Mouse (Mus musculus) heart, postnatal 25 days (tissue): Measurements from ENCODE around the gene Acr. TPM values are rescaled to one million over a fixed set of nuclear protein-coding genes. Genes with fewer than 3 reads are reported as not detected.

Source experiments
- DNase-seq: peaks from one replicate; pipeline ENCODE4 v3.0.0; 2022; ENCODE audit warnings: low spot score
- intact Hi-C: fragments of 180-260 bp; cut with DNase I; formaldehyde crosslinking; loops from one replicate; pipeline ENCODE4 v1.15.1; 2025
- total RNA-seq, 2 experiments: library from RNA; stranded (reverse); gene quantifications; 2 replicates each; pipeline ENCODE4 v1.2.3; 2021

Gene Acr
- total RNA-seq, 2 experiments from 2014 or later: 0.36 TPM; not detected in 1

GRCm38 (mm10) chr15:89544171-89544570, 24.0 kb upstream of the Acr start:
- no peak for DNase-seq
- intact Hi-C loops: no loop called here

GRCm38 (mm10) chr15:89547321-89547720, 20.8 kb upstream of the Acr start:
- intact Hi-C loops: no loop called here
- DNase-seq: no peak

GRCm38 (mm10) chr15:89547824-89548601, 20.1 kb upstream of the Acr start:
- intact Hi-C loops: no loop called here
- no peak for DNase-seq

GRCm38 (mm10) chr15:89548837-89549236, 19.3 kb upstream of the Acr start:
- intact Hi-C loops: no loop called here
- no peak for DNase-seq

GRCm38 (mm10) chr15:89550506-89550905, 17.6 kb upstream of the Acr start:
- intact Hi-C loops: no loop called here

GRCm38 (mm10) chr15:89551733-89552132, 16.4 kb upstream of the Acr start:
- intact Hi-C loops: no loop called here
- DNase-seq: no peak

More at GRCm38 (mm10) chr15:89550506-89550905, 17.6 kb upstream of the Acr start:
- DNase-seq: no peak

- no peak for DNase-seq
- intact Hi-C loops: no loop called here
Observed at GRCm38 (mm10) chr15:89555591-89555990, 12.5 kb upstream of the Acr start.

- intact Hi-C loops: no loop called here
- DNase-seq: no peak
Observed at GRCm38 (mm10) chr15:89556401-89557178, 11.5 kb upstream of the Acr start.

- intact Hi-C loops: no loop called here
Observed at GRCm38 (mm10) chr15:89557179-89557995, 10.7 kb upstream of the Acr start.

GRCm38 (mm10) chr15:89557996-89558390, 10.1 kb upstream of the Acr start:
- intact Hi-C loops: no loop called here

More at GRCm38 (mm10) chr15:89557179-89557995, 10.7 kb upstream of the Acr start:
- no peak for DNase-seq

GRCm38 (mm10) chr15:89559202-89559731, 8.9 kb upstream of the Acr start:
- intact Hi-C loops: no loop called here
- DNase-seq: no peak

More at GRCm38 (mm10) chr15:89557996-89558390, 10.1 kb upstream of the Acr start:
- DNase-seq: no peak

- no peak for DNase-seq
- intact Hi-C loops: no loop called here
Observed at GRCm38 (mm10) chr15:89572147-89572546, 4.0 kb downstream of the Acr start.

- no peak for DNase-seq
- intact Hi-C loops: no loop called here
Observed at GRCm38 (mm10) chr15:89582494-89582893, 14.4 kb downstream of the Acr start.

GRCm38 (mm10) chr15:89585101-89585500, 17.0 kb downstream of the Acr start:
- DNase-seq: no peak
- intact Hi-C loops: no loop called here

GRCm38 (mm10) chr15:89585631-89586030, 17.5 kb downstream of the Acr start:
- intact Hi-C loops: no loop called here
- no peak for DNase-seq

- no peak for DNase-seq
- intact Hi-C loops: no loop called here
Observed at GRCm38 (mm10) chr15:89589146-89589545, 21.0 kb downstream of the Acr start.

GRCm38 (mm10) chr15:89591317-89591716, 23.2 kb downstream of the Acr start:
- DNase-seq: no peak
- intact Hi-C loops: no loop called here

GRCm38 (mm10) chr15:89591723-89592455, 23.8 kb downstream of the Acr start, which contains the start of gene Rabl2:
Gene Rabl2 (minus strand): TSS chr15:89591923.
- intact Hi-C loops: no loop called here
- DNase-seq: peak; percentile 75

GRCm38 (mm10) chr15:89592548-89592947, 24.4 kb downstream of the Acr start:
- intact Hi-C loops: no loop called here
- DNase-seq: no peak
